Mouse (Mus musculus) cortical plate, adult 2 months (tissue): ENCODE results near the gene Klf14.

Experiments
- CTCF ChIP-seq: fragments of 200-500 bp; IDR thresholded peaks from 2 replicates; pipeline ENCODE4 v1.5.1; 2011; ENCODE audit warnings: mild to moderate bottlenecking, control low read depth, low read length; ENCODE audit not compliant: insufficient read depth; ENCODE audit errors: extremely low read depth
- POLR2A ChIP-seq: fragments of 200-500 bp; IDR thresholded peaks from 2 replicates; pipeline ENCODE4 v1.6.1; 2011; ENCODE audit warnings: mild to moderate bottlenecking, low read length, control low read depth; ENCODE audit not compliant: insufficient read depth; ENCODE audit errors: extremely low read depth

GRCm38 (mm10) chr6:30978615-30979014 is 19.7 kb upstream of the Klf14 start:
- TF ChIP-seq POLR2A (no peak), CTCF (no peak)
